Mouse (Mus musculus) frontal cortex, adult (tissue): ENCODE data around the gene Rgs2.
A peak's percentile ranks its signal among the peaks of the same experiment; 100 is the strongest.

ENCODE experiments used
- ATAC-seq: cut with Nextera tagmentation; 2 replicates; pipeline ENCODE4 v1.9.2; 2017; ENCODE audit warnings: mild to moderate bottlenecking, moderate library complexity, mixed read lengths; ENCODE audit not compliant: low TSS enrichment

Rgs2 gene

DNA sequence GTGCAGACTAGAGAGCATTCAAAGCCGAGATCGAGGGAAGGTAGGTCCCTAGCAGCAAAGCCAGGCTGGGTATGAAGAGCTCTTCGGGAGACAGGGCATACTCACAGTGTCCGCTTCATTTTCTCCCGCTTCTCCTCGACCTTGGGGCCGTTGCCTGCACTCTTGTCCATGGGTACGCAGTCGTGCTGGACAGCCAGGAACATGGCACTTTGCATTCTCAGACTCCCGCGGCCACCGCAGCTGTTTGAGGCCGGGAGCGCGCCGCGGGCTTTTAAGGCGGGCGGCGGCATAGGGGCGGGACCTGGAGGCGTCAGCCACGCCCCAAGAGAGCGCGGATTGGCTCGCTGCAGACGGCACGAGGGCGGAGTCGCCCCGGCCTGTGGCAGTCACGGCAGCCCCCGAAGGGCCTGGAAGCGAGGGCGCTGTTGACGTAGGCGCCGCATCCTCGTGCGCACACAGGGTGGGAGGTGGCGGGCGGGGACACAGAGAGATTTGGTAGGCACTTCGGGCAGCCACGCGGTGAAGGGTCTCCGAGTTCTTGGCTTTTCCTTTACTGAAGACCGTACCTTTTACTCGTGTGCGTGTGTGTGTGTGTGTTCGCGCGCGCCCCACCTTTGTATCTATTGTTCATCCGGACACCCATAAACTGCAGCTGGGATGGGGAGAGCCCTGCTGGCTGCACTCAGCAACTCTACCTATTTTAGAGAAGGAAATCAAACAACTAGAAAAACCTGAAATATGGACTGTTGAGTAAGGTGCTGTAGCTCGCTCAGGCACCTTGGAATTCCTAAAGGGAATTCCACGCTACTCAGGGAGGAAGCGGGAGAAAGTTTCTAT lies at the start of gene Rgs2:
Gene Rgs2 (minus strand): TSS at position 258 of the 837 bp plus-strand sequence.
- ATAC-seq, result peak; percentile 86

DNA sequence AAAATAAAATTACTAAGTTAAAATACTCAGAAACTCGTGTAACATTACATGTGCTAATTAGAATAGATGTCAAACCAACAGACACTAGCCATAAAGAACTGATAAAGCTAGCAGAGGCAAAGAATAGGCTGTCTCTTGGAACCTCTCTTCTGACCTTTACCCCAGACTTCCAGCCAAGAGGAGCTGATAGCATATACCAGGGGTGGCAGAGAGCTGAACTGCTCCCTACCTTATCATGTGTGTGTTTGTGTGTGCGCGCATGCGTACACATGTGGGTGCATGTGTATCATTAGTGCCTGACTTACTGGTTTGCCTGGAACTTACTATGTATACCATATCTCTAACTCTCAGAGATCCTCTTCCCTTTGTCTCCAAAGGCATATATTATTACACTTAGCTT lies 49.4 kb upstream of the Rgs2 start:
- ATAC-seq, result no peak

DNA sequence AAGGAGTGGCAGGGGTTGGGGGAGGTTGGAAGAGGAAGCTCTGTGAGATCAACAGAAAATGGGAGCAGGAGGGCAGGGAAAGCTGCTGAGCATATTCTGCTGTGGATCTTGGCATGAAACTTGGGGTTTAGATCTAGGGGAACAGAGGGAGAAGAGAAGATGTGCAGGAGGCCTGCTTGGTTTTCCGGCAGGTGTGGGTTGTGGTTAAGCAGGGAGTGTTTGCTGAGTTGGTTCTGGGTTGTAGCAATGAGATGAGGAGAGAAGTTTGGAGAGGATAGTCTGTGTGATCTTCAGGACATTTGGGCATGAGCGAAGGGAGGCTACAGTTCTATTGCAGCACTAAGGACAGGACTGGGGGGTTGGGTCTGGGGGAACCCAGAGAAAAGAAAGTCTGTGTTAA lies 37.9 kb upstream of the Rgs2 start:
- no peak for ATAC-seq

DNA sequence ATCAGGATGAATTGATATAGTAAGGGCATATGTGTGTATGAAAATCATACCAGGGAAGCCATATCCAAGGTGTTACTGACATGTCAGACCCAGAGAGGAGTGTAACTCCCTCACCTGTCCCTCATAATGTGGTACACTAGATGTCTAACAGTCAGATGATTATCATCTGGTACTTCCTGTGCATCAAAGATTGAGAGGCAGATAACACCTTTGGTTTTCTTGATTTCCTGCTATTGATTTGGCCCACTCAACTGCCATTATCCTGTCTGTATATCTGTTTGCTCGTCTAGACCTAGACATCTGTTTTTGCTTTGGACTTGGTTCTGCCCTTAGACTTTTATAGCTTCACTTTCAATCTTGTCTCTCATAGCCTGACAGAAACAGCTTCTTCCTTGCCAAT lies 29.5 kb upstream of the Rgs2 start:
- no peak for ATAC-seq

DNA sequence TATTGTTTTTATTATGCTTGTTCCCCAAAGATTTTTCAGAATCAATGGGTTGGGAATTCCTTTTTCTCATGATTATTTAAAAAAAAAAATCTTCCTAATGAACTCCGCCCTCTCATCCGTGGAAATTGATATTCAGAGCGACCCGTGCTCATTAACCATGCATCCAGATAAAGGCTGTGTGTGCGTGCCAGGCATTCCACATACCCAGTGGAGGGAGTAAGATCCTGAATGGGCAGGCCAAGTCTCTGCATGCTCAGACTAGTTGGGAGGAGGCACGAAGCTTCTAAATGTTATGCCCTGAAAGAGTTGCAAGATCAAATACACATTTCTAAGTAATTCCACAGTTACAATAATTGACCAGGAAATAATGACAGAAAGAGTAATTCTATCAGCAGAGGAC lies 26.5 kb upstream of the Rgs2 start:
- ATAC-seq, result no peak

DNA sequence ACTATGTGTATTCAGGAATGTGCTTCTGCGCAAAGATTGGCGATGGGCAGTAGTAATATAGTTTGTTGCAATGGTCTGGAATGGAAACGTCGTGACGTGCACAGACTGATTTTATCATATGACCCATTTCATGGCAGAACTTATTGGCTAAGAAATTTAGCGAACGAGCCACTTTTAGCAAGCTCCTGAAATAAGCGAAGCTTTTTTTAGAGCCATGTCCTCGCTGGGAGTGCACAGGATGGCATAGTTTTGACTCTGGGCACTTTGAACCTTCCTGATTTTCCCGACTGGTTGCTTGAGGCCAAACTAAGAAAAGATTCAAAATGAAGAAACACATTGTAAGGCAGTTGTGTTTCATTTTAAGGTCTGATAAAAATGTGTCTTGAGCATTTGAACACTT lies 25.7 kb upstream of the Rgs2 start:
- peak; percentile 89 for ATAC-seq

DNA sequence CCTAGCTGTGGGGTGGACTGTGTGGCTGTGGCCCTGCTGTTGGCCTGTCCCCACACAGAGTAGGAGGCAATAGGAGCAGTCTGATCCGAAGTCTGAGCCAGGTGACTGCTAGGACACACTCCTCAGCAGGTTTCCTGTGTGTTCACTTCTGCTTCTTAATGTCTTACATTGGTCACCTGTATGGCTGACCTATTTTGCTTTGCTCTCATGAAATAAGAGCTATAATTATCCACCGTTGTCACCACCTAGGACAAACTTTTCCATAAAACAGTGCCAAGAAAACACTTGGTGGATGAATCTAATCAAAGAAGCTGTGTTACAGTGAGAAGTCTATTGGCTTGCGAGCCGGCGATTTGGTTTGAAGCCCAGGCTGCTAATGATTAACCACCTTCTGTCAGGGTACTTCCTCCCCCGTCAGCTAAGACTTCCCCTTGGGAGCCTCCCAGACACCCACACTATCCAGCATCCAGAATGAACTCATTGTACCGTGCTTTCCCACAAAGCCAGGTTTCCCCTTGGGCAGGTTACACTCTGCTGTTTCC lies 14.5 kb upstream of the Rgs2 start:
- peak; percentile 74; the same call in 1 of the 2 replicates for ATAC-seq

DNA sequence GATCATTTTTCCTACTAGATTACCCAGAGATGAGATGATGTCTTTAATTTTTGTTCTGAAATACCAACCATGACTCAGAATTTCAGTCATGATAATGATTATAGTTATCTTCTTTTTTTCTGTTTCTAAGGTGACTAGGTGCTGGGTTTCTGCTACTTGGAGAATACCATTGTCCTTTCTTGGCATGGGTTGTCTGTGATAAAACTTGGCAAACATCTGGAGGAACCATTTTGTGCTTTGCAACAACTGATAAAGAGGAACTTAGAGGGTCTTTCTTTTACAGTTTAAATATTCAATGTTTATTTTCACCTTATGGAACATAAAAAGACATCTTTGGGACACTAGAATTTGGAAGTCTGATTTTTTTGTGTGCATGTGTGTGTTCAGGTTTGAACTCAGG lies 10.0 kb upstream of the Rgs2 start:
- ATAC-seq, result no peak

DNA sequence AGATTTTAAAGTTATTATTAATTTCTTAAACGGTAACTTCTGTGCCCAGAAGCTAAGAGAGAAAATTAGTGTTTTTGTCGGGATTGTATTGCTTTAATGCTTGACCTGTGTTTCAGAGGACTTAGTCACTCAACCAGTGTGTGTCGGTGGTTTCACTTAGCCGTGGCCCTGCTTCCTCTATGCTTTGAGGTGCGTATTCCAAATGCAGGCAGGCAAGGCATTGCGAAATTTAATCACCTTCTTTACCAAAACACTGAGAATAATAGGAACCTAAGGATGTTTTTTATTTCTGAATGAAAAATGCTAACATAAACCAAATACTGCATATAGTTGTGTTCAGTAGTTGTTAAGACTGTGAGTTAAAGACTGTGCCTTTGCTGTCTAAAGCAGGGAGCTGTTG lies 3.4 kb upstream of the Rgs2 start:
- no peak for ATAC-seq

DNA sequence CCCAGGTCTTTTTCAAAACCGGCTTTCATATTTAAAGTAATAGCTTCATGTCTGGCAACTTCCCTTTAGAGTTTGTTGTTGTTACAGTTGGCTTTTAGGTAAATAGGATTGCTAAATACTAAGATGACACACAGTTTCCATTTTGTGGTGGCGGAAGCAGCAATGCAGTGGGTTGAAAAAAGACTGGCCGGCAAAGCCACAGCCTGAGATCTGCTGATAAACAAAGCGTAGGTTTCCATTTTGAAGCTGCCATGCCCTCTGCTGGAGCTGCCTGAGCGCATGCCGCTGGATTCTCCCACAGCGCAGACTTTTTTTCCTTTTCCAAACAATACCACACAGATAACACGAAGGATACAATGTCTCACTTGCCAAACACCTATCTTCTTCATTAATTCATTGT lies 2.6 kb upstream of the Rgs2 start:
- peak; percentile 45 for ATAC-seq

DNA sequence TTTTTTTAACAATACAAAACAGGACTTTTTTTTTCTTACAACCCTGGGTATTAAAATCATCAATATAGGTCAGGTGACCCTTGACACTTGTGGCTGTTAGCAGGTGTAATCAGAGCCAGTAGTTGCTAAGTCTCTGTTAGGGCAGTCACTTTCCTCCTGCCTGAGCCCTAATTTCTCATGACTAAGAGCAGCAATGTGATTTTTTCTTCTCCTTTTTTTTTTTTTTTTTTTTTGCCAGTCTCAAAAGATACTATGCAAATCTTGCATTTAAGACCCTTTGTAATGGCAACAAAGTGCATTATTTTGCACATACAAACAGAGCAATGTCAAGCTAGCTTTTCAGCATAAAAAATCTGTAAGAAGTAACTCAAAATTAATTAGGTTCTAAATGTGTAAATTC lies 1.7 kb upstream of the Rgs2 start:
- ATAC-seq, result no peak

DNA sequence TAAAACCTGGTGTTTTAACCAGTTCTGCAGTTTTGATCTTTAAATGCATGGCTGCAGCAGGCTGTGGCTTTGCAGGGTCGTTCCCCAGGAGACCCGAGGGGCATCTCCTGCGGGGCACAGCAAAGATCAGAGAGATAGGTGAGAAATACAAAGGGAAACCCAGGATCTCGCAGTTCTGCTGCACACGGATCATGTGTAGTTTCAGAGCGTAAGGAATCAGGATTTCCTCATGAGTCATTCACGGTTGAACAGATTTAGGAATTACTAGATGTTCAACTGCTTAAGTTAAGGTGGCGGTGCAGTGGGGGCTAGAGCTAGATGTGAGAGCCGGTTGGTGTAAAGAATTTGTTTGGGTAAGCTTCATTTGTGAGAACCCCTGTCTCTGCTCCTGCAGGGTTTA lies 780 bp upstream of the Rgs2 start:
- peak; percentile 24 for ATAC-seq

DNA sequence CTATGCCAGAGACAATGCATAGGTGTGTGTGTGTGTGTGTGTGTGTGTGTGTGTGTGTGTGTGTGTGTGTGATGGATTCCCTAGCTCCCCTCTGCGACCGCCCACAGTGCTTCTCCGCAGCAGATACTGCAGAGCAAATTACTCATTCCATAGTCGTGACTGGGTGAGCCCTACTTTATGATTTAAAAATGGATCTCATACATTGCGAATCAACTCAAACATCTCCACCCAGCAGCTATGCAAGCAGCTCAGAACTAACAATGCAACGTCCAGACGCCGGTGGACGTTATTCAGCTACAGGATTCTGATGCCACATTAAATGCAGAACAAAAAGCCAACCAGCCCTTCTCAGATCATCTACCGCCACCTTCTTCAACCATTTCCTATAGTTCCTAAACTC lies 545 bp downstream of the Rgs2 start:
- ATAC-seq, result peak; percentile 58

DNA sequence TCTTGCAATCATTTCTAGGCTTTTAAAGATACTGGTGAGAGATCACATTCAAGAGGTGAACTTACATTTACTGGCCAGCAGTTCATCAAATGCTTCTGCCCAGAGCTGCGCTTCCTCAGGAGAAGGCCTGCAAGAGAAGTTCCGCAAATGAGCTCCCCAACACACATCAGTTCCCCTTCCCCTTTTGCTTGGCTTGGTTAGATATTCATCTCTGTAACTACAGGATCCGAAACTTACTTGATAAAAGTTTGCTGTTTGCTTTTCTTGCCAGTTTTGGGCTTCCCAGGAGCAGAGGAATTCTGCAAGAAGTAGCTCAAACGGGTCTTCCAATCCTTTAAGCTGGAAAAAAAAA lies 1.3 kb downstream of the Rgs2 start:
- ATAC-seq, result no peak

DNA sequence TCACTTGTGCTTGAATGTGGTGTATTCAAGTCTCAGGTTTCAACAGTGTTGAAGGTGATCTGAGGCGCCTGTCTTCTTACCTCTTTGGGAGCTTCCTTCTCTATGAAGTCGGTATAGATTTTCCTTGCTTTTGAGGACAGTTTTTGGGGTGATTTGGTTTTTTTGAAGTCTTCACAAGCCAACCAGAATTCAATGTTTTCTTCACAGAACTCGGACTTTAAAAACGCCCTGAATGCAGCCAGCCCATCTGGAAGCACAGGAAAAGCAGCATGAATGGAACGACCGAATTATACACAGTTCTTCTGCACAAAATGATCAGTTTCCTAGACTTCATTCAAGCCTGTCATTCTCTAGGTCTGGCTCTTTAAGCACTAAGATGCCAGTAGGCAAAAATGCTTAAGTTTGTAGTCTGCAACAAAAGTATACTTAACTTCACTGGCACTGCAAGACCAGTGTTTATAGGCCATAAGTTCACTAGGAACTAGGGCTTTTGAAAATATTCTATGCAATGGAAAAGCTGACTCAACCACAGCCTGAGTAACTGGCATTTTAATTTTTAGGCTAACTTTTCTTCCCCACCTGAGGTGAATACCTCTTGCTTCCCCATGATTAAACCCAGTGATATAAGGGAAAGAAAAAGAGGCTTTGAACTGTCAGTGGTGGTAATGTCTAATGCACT lies 1.8 kb downstream of the Rgs2 start:
- ATAC-seq, result no peak

DNA sequence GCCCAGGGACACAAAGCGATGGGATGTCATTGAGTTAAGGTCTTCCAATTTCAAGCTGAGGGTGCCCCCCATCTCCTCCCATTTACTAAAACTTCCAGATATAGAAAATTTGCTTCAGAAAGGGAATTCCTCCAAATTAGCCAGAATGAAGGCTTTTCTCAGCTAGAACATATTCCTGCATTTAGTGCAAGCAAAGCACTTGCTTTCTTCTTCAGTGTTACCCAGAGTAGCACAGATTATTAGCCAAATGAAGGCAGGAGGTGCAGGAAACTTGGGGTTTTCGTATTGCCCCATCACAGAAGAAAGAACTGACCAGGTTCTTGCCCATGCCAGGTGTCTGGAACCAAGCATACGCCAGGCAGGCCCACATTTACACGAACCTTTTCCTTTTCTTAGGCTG lies 3.7 kb downstream of the Rgs2 start:
- ATAC-seq, result no peak

DNA sequence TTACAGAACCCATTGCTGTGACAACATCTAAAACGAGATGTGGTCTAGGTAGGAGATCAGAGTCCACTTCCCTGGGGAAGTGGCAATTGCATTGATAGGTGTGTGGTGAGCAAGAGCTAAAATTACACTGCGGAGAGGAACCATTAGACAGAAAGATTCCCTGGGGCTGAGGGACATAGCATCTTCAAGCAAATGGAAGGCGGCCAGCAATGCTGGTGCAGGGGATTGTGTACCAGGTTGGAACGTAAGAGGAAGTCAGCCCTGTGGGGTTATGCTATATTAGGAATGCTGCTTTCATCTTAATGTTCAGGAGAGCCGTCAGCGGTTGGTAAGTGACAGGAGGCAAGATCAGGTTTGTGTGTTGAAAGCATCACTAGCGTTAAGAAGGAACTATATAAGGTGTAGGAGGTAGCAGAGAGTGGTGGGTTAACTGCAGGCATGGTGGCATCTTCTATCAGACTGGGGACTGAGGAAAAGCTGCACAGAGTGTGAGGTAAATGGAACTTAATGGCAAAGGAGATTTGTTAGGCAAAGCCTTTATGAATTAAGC lies 4.5 kb downstream of the Rgs2 start:
- ATAC-seq, result no peak

DNA sequence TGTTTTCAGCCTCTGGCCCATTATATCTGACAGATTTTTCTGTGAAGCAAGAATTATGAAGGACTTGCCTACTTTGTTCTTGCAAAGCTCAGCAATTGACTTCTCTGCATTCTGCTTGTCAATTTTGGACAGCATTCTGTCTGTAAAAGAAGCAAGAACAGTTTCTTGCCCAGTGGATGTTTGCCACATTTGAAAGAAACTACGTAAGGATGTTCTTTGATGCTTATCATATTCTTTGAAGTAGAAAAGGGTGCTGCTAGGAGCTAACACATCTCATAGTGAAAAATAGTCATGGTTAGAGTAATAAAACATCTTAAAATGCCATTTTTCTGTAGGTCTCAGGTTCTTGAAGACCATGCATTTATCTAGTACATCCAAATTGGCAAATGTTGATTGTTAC lies 10.9 kb downstream of the Rgs2 start:
- ATAC-seq, result no peak

DNA sequence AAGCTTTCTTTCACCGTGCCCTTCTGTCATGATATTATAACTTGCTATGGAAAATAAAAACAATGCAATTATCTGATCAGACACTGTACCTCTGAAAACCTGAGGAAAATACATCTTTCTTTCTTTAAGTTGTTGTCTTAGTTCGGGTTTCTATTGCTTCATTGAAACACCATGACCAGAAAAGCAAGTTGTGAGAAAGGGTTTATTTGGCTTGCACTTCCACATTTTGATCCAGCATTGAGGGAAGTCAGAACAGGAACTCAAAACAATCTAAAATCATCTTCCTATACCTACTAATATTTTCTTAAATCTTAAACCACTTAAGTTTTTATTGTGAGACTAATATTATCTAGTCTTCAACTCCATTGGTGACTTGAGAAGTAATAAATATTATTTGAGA lies 11.4 kb downstream of the Rgs2 start:
- ATAC-seq, result no peak

DNA sequence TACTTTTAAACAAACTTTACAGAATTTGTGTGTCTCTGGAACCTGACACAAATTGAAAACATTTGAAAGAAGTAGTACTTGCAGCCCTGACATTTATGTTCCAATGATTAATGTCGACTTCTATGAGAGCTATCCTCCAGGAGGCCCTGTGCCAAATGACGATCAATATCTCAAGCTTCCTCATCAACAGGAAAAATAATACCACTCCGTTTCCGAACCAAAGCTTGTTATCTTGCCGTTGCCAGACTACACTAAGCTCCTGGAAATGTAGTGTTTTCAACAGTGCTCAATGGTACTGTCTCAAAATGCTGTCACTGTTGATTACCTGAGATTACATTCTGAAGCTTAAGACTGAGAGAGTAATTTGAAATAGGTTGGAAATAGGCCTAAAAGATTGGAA lies 13.7 kb downstream of the Rgs2 start:
- ATAC-seq, result no peak

DNA sequence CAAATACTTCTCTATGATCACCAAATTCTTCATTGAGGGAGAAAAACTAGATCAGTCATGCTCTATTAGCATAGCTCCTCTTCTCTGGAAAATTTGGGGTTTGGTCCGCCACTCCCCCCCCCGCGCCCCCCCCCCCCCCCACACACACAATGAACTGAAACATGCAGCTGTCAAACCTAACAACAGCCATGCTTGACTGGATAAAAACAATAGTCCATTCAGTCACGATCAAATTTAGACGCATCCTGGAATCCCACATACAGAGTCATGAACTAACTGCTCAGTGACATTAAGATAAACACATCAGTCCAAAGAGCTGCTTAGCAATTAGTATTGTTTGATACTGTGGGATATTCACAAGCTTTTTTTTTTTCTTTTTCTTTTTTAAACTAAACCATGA lies 14.2 kb downstream of the Rgs2 start:
- ATAC-seq, result no peak

DNA sequence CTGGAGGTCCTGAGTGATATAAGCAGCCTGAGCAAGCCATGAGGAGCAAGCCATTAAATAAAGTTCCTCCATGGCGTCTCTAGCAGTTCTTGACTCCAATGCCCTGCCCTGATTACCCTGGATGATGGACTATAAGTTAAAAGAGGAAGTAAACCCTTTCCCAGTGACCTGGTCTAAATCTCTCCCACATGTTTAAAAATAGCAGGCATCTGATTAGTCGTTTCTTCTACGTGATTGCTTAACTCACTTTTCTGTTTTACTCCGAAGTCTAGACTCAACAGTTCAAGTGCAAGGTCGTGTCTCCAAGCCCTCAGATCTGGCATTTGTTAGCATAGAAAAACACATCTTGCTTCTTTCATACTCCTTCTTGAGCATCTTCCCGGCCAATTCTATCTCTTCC lies 15.2 kb downstream of the Rgs2 start:
- ATAC-seq, result no peak

DNA sequence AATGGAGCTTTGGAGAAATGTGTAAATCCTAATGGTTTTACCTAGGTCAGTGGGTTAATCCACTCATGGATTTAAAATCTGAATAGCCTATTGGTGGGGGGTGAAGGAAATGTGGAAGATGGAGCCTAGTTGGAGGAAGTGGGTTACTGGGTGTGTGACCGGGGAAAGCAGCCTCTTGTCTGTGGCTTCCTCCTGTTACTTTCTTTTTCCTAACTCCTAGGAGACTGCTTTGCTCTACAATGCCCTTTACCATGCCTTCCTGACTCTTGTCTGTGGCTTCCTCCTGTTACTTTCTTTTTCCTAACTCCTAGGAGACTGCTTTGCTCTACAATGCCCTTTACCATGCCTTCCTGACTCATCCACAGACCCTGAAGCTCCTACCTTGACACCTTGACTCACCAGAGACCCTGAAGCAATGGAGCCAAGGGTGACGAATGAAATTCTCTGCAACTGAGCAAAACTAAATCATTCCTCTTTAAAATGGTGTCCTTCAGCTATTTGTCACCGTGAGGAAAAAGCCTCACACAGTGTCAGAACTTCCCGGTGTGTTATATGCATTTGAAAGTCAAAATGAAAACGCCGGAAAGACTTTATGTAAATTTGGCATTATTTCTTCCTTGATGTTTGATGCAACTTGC lies 18.9 kb downstream of the Rgs2 start:
- ATAC-seq, result no peak; the same call in 1 of the 2 replicates
